Mouse (Mus musculus) liver, embryonic 16.5 days (tissue): ENCODE data around the gene Tapbp. TPM values are rescaled to one million over a fixed set of nuclear protein-coding genes. Genes with fewer than 3 reads are reported as not detected.
"Not testable (repeated sequence)": the region's sequence is repeated elsewhere in the genome, so short reads cannot be mapped to it uniquely, and the experiment has no call there.

Experiments
- ATAC-seq: fragments of 200-750 bp; cut with Nextera tagmentation; 2 replicates; pipeline ENCODE4 v1.8.0; 2017; ENCODE audit warnings: low read depth, mild to moderate bottlenecking, moderate number of reproducible peaks, moderate library complexity
- H3K27ac ChIP-seq: fragments of 300-500 bp; sonication (generic); 2 replicates; pipeline ENCODE4 v1.5.1; 2014; ENCODE audit warnings: mild to moderate bottlenecking, low read length
- H3K27me3 ChIP-seq: fragments of 300-500 bp; sonication (generic); 2 replicates; pipeline ENCODE4 v1.6.1; 2014; ENCODE audit warnings: low read depth, low read length, mixed read lengths; ENCODE audit not compliant: control insufficient read depth, insufficient read depth
- H3K36me3 ChIP-seq: fragments of 300-500 bp; sonication (generic); 2 replicates; pipeline ENCODE4 v1.6.1; 2014; ENCODE audit warnings: mild to moderate bottlenecking; ENCODE audit not compliant: control insufficient read depth, insufficient read depth
- H3K4me1 ChIP-seq: fragments of 300-500 bp; sonication (generic); 2 replicates; pipeline ENCODE4 v1.6.1; 2014; ENCODE audit warnings: low read depth, low read length, mixed read lengths; ENCODE audit not compliant: control insufficient read depth
- H3K4me2 ChIP-seq: fragments of 300-500 bp; sonication (generic); 2 replicates; pipeline ENCODE4 v1.6.1; 2014; ENCODE audit warnings: low read depth, low read length, mixed read lengths
- H3K4me3 ChIP-seq: fragments of 300-500 bp; sonication (generic); 2 replicates; pipeline ENCODE4 v1.5.1; 2014; ENCODE audit warnings: low read depth, mild to moderate bottlenecking, low read length
- H3K9ac ChIP-seq: fragments of 300-500 bp; sonication (generic); 2 replicates; pipeline ENCODE4 v1.6.1; 2014; ENCODE audit warnings: low read depth, low read length
- H3K9me3 ChIP-seq: fragments of 300-500 bp; sonication (generic); replicated peaks from 2 replicates; pipeline ENCODE4 v1.6.1; 2016; ENCODE audit warnings: low read length; ENCODE audit not compliant: control insufficient read depth
- WGBS: fragments of 180-500 bp; shearing (Covaris S2); extraction: QIAGEN DNeasy Blood & Tissue Kit; methylation state at CpG from one replicate; pipeline ENCODE4 v1.1.7; 2014; ENCODE audit not compliant: insufficient replicate concordance; 5-methylcytosine and 5-hydroxymethylcytosine counted together
- polyA plus RNA-seq: library from polyadenylated mRNA; unstranded; fragments of >200 nt; fragmentation: Nextera tagmentation; extraction: Ambion mirVana; gene quantifications from 2 replicates; pipeline ENCODE4 v1.2.1, GENCODE M21; 2015

Tapbp gene
- polyA plus RNA-seq: 31.0 and 34.6 TPM in 2 replicates

GRCm38 (mm10) chr17:33915671-33916250 lies at the start of gene Tapbp, which contains the start of gene Zbtb22:
Gene Tapbp, plus strand, starts transcription at chr17:33915899.
Gene Zbtb22, plus strand, starts transcription at chr17:33915904.
- peak within 1 kb of the TSS; percentile 71 for H3K4me3 ChIP-seq
- peaks cover 31% of the 10 kb centered on the region for H3K4me1 ChIP-seq
- peak within 1 kb of the TSS; percentile 68 for H3K9ac ChIP-seq
- no peaks in the 10 kb centered on the region for H3K27me3 ChIP-seq
- peak within 1 kb of the TSS; percentile 77 for H3K27ac ChIP-seq
- ATAC-seq: peak; percentile 86
- WGBS: under 1% methylated on average over 32 of the region's 34 CpGs
- H3K4me2 ChIP-seq: peak within 1 kb of the TSS; percentile 79
- H3K9me3 ChIP-seq: peaks cover 17% of the 10 kb centered on the region
- peaks cover 44% of the 10 kb centered on the region for H3K36me3 ChIP-seq

- H3K4me3 ChIP-seq, H3K4me1 ChIP-seq, H3K27ac ChIP-seq, H3K27me3 ChIP-seq, H3K9me3 ChIP-seq, ATAC-seq, H3K4me2 ChIP-seq, H3K9ac ChIP-seq: not testable (repeated sequence)
- WGBS: 89% methylated on average over 3 of the region's 12 CpGs
- peaks cover 17% of the 10 kb centered on the region for H3K36me3 ChIP-seq
Measured at GRCm38 (mm10) chr17:33873537-33873936, 42.2 kb upstream of the Tapbp start, which contains the start of gene Gm7029. Gene Gm7029, plus strand, starts transcription at chr17:33873837.

DNA sequence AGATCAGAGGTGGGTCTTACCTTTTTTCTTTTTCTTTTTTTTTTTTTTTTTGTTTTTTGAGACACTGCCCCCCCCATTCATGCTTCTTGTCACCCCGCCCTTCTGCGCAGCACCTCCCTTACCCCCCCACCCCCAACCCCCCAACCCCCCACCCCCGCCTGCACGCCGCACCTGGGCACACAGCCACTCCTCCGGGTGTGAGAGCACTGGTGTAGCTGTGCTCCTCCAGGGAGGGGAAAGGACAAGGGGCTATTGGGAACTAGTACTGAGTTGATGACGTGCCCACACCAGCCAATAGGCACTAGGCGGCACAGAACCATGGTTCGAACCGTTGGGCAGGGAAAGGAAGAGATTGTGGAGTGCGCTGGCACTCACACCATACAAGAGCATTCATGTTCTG lies 41.3 kb upstream of the Tapbp start:
- H3K4me3 ChIP-seq: no peak overlapping the region
- H3K27ac ChIP-seq: no peak overlapping the region
- no peaks in the 10 kb centered on the region for H3K4me1 ChIP-seq
- H3K27me3 ChIP-seq: no peaks in the 10 kb centered on the region
- no peak for ATAC-seq
- no peaks in the 10 kb centered on the region for H3K9me3 ChIP-seq
- peaks cover 18% of the 10 kb centered on the region for H3K36me3 ChIP-seq
- no peak overlapping the region for H3K9ac ChIP-seq
- H3K4me2 ChIP-seq: no peak overlapping the region
- WGBS: 89% methylated on average over 11 of the region's 11 CpGs

- WGBS: 73% methylated on average over 5 of the region's 5 CpGs
- H3K27ac ChIP-seq, H3K4me3 ChIP-seq, H3K4me1 ChIP-seq, H3K9me3 ChIP-seq, H3K9ac ChIP-seq, H3K27me3 ChIP-seq, H3K4me2 ChIP-seq, ATAC-seq: not testable (repeated sequence)
- H3K36me3 ChIP-seq: peaks cover 26% of the 10 kb centered on the region
Measured at GRCm38 (mm10) chr17:33875797-33876196, 39.9 kb upstream of the Tapbp start.

DNA sequence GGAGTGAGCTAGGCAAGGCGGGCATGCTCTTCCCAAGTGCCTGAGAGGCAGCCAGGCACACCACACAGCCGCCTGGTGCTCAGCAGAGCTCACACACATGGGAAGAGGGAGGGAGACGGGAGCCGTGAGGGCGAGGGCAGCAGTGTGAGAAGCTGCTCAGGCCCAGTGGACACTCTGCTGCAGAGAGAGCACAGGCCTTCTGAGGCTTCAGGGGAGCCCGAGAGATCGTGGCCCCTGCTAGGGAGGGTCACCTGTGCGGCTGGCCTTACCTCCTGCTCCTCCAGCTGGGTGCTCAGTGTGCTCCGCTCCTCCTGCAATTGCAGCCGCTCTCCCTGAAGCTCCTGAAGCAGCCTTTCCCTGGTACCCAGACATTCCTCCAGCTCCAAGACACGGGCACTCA lies 31.4 kb upstream of the Tapbp start:
- not testable (repeated sequence) for H3K4me3 ChIP-seq, H3K27me3 ChIP-seq, H3K27ac ChIP-seq, H3K9ac ChIP-seq, H3K9me3 ChIP-seq, H3K4me2 ChIP-seq, ATAC-seq
- Histone ChIP-seq H3K36me3 (peaks cover 46% of the 10 kb centered on the region), H3K4me1 (peaks cover 17% of the 10 kb centered on the region)
- WGBS: 91% methylated on average over 10 of the region's 11 CpGs

- H3K9ac ChIP-seq, H3K9me3 ChIP-seq, H3K27ac ChIP-seq, ATAC-seq, H3K27me3 ChIP-seq: not testable (repeated sequence)
- H3K4me3 ChIP-seq: peak overlapping the region; percentile 81
- H3K4me1 ChIP-seq: peaks cover 17% of the 10 kb centered on the region
- 20% methylated on average over 2 of the region's 2 CpGs for WGBS
- H3K36me3 ChIP-seq: peaks cover 25% of the 10 kb centered on the region
- peak overlapping the region; percentile 80 for H3K4me2 ChIP-seq
Measured at GRCm38 (mm10) chr17:33887802-33888201, 27.9 kb upstream of the Tapbp start.

DNA sequence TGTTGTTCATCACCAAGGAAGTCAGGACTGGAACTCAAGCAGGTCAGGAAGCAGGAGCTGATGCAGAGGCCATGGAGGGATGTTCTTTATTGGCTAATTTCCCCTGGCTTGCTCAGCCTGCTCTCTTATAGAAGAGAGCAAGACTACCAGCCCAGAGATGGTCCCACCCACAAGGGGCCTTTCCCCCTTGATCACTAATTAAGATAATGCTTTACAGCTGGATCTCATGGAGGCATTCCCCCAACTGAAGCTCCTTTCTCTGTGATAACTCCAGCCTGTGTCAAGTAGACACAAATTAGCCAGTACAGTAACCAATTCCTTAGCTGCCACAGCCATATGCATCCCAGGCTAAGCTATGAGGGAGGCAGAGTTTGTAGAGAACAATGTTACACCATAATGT lies 27.5 kb upstream of the Tapbp start:
- H3K9ac ChIP-seq, H3K27ac ChIP-seq, ATAC-seq, H3K9me3 ChIP-seq, H3K27me3 ChIP-seq: not testable (repeated sequence)
- Histone ChIP-seq H3K4me1 (peaks cover 17% of the 10 kb centered on the region), H3K36me3 (peaks cover 25% of the 10 kb centered on the region), H3K4me3 (peak overlapping the region; percentile 81), H3K4me2 (peak overlapping the region; percentile 80)

DNA sequence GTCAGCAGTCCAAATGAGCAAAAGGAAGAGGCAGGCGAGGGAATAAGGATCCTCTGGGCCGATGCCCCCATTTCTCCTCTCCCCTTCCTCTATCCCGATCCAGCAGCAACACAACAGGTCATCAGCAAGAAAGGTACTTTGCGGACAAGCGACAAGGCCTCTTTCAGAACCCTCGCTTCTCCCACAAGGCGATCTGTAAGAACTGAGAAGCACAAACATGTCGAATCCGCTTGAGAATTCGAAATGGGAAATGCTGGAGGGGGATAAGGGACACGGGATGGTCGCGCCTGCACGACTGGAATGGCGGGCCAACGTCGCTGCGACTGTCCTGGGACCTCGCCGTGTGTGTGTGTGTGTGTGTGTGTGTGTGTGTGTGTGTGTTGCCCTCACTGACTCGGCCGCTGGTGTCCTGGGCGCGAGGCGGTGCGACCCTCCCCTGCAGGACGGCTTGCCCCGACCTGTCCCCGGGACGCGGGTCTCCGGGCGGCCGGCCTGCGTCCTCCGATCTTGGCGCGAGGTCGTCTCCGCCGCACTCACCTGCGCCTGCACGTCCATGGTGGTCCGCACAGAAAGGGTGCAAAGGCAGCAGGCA lies 25.7 kb upstream of the Tapbp start:
- H3K4me1 ChIP-seq: peaks cover 17% of the 10 kb centered on the region
- H3K4me2 ChIP-seq: peak overlapping the region; percentile 80
- H3K27me3 ChIP-seq, ATAC-seq, H3K9me3 ChIP-seq: not testable (repeated sequence)
- H3K36me3 ChIP-seq: peaks cover 17% of the 10 kb centered on the region
- H3K9ac ChIP-seq: peak overlapping the region; percentile 85
- H3K27ac ChIP-seq: peak overlapping the region; percentile 74
- WGBS: under 1% methylated on average over 42 of the region's 44 CpGs
- peak overlapping the region; percentile 81 for H3K4me3 ChIP-seq

GRCm38 (mm10) chr17:33890533-33891059 lies 25.1 kb upstream of the Tapbp start, which contains the start of gene Kifc1:
Gene Kifc1, minus strand, starts transcription at chr17:33890661.
- H3K36me3 ChIP-seq: peaks cover 14% of the 10 kb centered on the region

More at GRCm38 (mm10) chr17:33890533-33891059, 25.1 kb upstream of the Tapbp start, which contains the start of gene Kifc1:
- Histone ChIP-seq H3K27me3 (no peaks in the 10 kb centered on the region), H3K4me1 (peaks cover 17% of the 10 kb centered on the region), H3K4me2 (peak within 1 kb of the TSS; percentile 80), H3K9me3 (no peaks in the 10 kb centered on the region), H3K27ac (peak within 1 kb of the TSS; percentile 87), H3K9ac (peak within 1 kb of the TSS; percentile 85), H3K4me3 (peak within 1 kb of the TSS; percentile 81)
- WGBS: under 1% methylated on average over 49 of the region's 49 CpGs
- ATAC-seq: peak; percentile 96
